Mouse (Mus musculus) urinary bladder, postnatal 10 days (tissue): Measurements from ENCODE around the gene Olfr11.

Source experiments
- DNase-seq: peaks from one replicate; pipeline ENCODE4 v3.0.0; 2022; ENCODE audit warnings: low spot score

The Olfr11 gene

DNA sequence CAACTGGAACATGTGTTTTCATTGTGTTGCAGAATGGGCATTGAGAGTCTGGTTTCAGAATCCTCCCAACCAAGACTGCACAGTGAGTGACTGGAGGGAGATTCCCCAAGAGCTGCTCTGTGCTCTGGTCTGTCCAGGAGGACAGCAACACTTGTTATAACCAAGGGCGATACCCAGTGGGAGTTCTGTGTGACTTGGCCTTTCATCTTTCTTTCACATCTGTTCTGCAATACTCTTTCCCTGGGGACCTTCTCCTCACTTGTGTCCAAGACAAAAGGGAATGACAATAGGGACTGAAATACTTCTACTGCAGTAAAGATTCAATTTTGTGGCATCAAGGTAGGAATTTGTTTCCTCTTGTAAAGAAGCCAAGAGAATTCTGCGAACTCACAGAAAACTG is at the start of gene Olfr11:
Gene Olfr11, minus strand, starts transcription at position 101 of the 400 bp plus-strand sequence.
- DNase-seq = no peak

DNA sequence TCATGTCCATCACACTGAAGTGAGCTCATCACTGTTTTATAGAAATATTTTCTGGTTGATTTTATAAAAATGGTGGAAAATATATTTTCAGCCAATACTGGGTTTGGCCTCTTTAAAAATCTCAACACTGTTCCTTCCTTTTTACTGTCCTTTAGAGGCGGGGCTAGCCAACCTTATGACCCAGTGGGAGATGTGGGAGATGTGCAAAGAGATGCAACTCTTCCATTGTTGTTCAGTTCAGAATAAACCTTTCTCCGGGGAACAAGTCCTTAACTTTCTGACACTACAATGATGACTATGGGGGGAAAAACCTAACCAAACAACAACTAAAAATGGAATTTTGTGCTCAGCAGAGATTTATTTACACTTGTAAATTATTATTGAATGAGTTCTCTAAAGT is 35.0 kb upstream of the Olfr11 start, which contains the start of gene Olfr1360:
Gene Olfr1360, minus strand, starts transcription at position 101 of the 400 bp plus-strand sequence.
- no peak for DNase-seq

DNA sequence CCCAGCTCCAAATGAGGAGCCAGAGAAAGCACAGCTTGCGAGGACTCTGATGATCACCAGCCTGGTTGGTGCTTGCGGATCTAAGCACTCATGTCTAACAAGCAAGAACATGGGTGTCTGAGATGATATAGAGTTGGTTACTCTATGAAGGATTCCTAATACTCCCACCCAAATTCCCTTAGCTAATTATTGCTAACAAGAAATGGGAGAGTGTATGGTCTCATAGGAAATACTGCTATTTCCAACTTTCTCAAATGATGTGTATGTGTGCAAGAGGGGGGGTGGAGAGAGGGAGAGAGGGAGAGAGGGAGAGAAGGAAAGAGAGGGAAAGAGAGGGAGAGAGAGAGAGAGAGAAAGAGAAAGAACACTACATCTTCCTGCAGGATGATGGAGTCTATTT is 21.0 kb upstream of the Olfr11 start, which contains the start of gene Olfr1361:
Gene Olfr1361, minus strand, starts transcription at position 101 of the 400 bp plus-strand sequence.
- DNase-seq = no peak

DNA sequence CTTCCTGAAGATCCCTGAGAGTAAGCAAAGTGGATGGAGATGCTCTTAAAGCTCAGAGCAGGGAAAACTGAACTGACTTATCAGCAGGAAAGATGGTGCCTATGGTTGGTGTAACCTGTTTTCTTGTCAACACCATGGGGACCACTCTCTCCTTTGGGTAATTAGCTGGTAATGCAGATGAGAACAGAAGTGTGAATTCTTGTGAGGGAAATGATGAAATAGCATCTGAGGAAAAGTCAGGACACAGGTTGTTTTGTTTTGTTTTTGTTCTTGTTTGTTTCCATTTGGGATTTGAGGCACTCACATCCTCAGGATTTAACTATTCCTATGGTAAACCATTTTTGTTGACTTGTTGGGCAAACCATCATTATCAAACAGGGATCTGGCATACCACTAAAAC is 28.4 kb downstream of the Olfr11 start, which contains the start of gene Olfr1362:
Gene Olfr1362, minus strand, starts transcription at position 101 of the 400 bp plus-strand sequence.
- no peak for DNase-seq

DNA sequence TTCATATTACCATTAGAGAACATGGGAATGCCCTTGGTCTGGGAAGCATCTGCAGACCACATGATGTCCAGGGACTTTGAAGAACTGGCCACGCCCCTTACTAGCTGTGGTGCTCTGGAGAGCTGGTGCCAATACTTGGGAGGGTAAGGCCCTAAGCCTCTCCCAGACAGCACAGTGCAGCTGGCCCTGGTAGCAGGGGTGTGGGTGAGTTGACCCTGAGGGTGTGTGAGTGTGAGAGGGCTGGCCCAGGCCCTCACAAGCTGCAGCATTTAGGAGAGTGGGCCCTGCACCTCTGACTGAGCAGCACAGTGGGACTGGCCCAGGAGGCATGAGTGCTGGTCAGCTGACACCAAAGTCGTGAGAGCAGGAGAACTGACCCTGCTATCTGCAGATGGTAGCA is 50.7 kb downstream of the Olfr11 start:
- no peak for DNase-seq
